Mouse (Mus musculus) hindbrain, embryonic 12.5 days (tissue): ENCODE data around the gene Gm5108. TPM values are rescaled to one million over a fixed set of nuclear protein-coding genes. Genes with fewer than 3 reads are reported as not detected.
A peak's percentile ranks its signal among the peaks of the same experiment; 100 is the strongest.

Experiments
- ATAC-seq: fragments of 200-750 bp; cut with Nextera tagmentation; 2 replicates; pipeline ENCODE4 v1.8.0; 2017; ENCODE audit warnings: moderate TSS enrichment; ENCODE audit not compliant: low FRiP score
- H3K27ac ChIP-seq: fragments of 300-500 bp; sonication (generic); 2 replicates; pipeline ENCODE4 v1.5.1; 2016; ENCODE audit warnings: mild to moderate bottlenecking
- H3K27me3 ChIP-seq: fragments of 300-500 bp; sonication (generic); 2 replicates; pipeline ENCODE4 v1.6.1; 2016; ENCODE audit warnings: mild to moderate bottlenecking
- H3K36me3 ChIP-seq: fragments of 300-500 bp; sonication (generic); 2 replicates; pipeline ENCODE4 v1.6.1; 2016; ENCODE audit warnings: mild to moderate bottlenecking
- H3K4me1 ChIP-seq: fragments of 300-500 bp; sonication (generic); 2 replicates; pipeline ENCODE4 v1.6.1; 2016
- H3K4me2 ChIP-seq: fragments of 300-500 bp; sonication (generic); replicated peaks from 2 replicates; pipeline ENCODE4 v1.6.1; 2016; ENCODE audit warnings: mild to moderate bottlenecking
- H3K4me3 ChIP-seq: fragments of 300-500 bp; sonication (generic); 2 replicates; pipeline ENCODE4 v1.5.1; 2016; ENCODE audit warnings: mild to moderate bottlenecking
- H3K9ac ChIP-seq: fragments of 300-500 bp; sonication (generic); 2 replicates; pipeline ENCODE4 v1.6.1; 2016; ENCODE audit warnings: mild to moderate bottlenecking, moderate library complexity
- H3K9me3 ChIP-seq: fragments of 300-500 bp; sonication (generic); replicated peaks from 2 replicates; pipeline ENCODE4 v1.6.1; 2016; ENCODE audit warnings: mild to moderate bottlenecking
- WGBS: fragments of 180-500 bp; shearing (Covaris S2); methylation state at CpG from one replicate; pipeline ENCODE4 v1.1.7; 2016; 5-methylcytosine and 5-hydroxymethylcytosine counted together
- polyA plus RNA-seq: library from polyadenylated mRNA; unstranded; fragments of >200 nt; fragmentation: Nextera tagmentation; extraction: Ambion mirVana; gene quantifications from 2 replicates; pipeline ENCODE4 v1.2.1, GENCODE M21; 2016

The Gm5108 gene
- polyA plus RNA-seq, 1 experiment from 2014 or later = not detected

DNA sequence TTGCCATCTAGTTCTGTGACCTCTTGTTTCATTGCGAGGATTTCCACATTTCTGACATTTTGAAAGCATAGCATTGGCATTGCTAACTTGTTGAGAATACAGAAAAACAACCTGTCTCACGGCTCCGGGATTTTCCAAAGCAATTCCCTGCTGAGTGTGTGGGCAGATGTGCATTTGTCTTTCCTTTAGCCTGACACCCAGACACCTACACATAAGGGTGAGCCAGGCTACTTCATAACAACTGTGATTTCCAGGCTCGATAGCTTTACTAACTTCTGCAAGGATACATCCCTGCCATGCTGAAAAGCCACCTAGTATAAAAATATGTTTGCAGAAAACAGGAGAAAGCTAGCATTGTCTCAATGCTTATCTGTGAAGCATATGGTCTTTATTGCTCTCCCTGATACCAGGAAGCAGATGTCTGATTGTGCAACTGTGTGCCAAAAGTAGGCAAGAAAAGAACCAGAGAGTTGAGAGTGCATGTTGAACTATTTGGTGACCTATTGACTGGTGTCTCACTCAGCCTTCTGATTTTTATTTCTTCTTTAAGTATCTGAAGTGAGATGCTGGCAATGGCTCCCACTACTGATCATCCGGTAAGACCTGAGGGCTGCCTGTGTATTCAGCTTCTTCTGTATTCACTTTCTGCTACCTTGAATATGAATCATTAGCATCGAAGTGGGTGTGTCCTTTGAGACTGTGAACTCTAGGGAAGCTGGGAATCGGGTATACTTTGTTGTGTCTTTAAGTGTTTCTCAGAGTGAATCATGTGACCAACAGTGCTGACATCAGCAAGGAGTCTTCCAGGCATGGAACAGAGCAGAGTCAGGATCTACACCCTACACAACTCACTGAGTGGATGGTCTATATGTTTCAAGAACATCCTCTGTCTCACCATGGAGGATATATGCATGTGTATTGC lies 20.5 kb downstream of the Gm5108 start:
- H3K36me3 ChIP-seq = no peaks in the 10 kb centered on the region
- H3K9me3 ChIP-seq = no peaks in the 10 kb centered on the region
- H3K4me2 ChIP-seq = no peak overlapping the region
- no peak for ATAC-seq
- no peaks in the 10 kb centered on the region for H3K27me3 ChIP-seq
- 82% methylated on average over 7 of the region's 7 CpGs for WGBS
- no peak overlapping the region for H3K9ac ChIP-seq
- H3K27ac ChIP-seq = no peak overlapping the region
- H3K4me1 ChIP-seq = no peaks in the 10 kb centered on the region
- no peak overlapping the region for H3K4me3 ChIP-seq

DNA sequence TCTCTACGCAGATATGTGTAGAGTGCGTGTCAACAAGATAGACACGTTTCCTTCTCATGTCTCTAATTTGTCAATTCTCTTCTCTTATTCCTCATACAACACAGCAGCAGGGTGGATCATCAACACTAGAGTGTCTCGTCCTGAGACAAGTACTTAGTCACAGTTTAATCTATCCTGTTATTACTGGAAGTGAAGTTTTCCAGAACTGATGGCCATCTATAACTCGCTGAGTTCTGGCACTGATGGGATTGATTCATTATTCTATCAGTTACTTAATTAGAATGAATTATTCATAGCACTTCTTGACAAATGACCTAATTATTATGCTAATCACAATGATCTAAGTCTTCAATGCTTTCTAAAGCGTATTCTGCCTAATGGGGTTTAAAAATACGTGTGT lies 28.1 kb downstream of the Gm5108 start:
- Histone ChIP-seq H3K4me3 (no peak overlapping the region), H3K36me3 (no peaks in the 10 kb centered on the region), H3K4me2 (no peak overlapping the region), H3K27me3 (no peaks in the 10 kb centered on the region), H3K9me3 (no peaks in the 10 kb centered on the region), H3K9ac (no peak overlapping the region), H3K4me1 (no peaks in the 10 kb centered on the region), H3K27ac (no peak overlapping the region)
- peak; percentile 73 for ATAC-seq
- WGBS = 53% methylated on average over 7 of the region's 7 CpGs

DNA sequence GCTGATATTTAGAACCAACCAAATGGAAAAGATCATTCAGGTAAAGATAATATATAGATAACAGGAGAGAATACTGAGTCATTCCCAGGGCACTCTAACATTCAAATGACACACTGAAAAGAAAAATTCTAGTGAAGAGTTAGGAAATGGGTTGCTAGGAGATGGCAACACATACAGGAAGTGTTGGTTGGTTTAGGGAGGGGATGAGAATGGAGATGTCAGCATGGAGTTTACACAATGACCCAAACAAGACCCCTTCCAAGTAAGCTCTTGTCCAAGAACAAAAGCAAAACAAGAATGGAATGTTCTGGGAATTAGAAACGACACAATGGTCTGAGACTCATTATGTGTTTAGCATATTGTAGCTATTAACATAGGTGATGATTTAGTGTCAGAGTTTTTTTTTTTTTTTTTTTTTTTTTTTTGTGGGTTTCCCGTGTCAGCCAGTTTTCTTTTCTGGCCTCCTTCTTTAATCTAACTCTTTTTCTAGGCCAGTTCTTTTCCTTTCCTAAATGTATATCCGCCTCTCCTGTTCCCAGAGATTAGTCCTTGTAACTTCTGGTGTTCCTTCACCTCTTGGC lies 40.6 kb downstream of the Gm5108 start:
- H3K9ac ChIP-seq = no peak overlapping the region
- H3K4me1 ChIP-seq = no peaks in the 10 kb centered on the region
- H3K36me3 ChIP-seq = no peaks in the 10 kb centered on the region
- ATAC-seq = no peak
- H3K4me3 ChIP-seq = no peak overlapping the region
- no peak overlapping the region for H3K27ac ChIP-seq
- 30% methylated on average over 3 of the region's 3 CpGs for WGBS
- H3K27me3 ChIP-seq = no peaks in the 10 kb centered on the region
- no peak overlapping the region for H3K4me2 ChIP-seq
- no peaks in the 10 kb centered on the region for H3K9me3 ChIP-seq

DNA sequence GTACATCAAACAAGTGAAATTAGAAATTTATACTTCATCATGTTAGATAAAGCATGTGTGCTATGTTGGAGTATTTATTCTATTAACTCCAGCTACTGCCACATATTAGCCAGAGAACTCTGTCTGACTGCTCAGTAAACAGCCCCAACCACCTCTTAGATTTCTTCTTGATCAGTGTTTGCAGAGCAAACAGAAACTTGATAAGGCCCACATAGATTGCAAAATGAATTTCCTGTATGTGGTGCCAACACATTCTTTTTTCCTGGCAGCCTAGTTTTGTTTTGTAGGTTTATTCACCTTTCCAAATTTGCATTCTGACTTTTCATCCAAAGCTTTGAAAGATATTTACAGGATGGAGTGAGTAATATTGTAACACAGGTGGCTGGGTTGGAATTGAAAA lies 49.0 kb downstream of the Gm5108 start:
- ATAC-seq = no peak
- Histone ChIP-seq H3K4me2 (no peak overlapping the region), H3K27ac (no peak overlapping the region), H3K4me3 (no peak overlapping the region), H3K27me3 (no peaks in the 10 kb centered on the region), H3K9me3 (0 out of 2 replicates have a peak, but pooled peaks cover 3% of the 10 kb centered on the region), H3K4me1 (no peaks in the 10 kb centered on the region), H3K9ac (no peak overlapping the region), H3K36me3 (no peaks in the 10 kb centered on the region)

DNA sequence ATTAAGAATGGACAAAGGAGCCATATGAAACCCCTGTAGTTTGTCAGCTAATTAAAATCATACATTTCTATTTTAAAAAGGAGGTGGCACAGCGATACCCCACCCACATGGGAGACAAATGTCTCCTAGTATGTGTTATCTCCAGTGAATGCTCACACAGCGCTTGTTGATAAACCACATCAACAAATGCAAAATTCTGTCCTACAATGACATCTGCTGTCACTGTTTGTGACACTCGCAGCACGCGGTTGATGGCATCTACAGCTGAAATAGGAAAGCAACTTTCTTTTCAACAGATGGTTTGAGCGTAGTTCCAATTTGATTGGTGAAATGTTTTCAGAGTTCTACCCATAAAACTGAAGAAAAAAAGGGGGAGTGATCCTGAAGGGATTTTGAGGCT lies 61.1 kb downstream of the Gm5108 start:
- Histone ChIP-seq H3K4me1 (no peaks in the 10 kb centered on the region), H3K36me3 (no peaks in the 10 kb centered on the region), H3K27ac (no peak overlapping the region), H3K9ac (no peak overlapping the region), H3K9me3 (no peaks in the 10 kb centered on the region; the same call in 1 of the 2 replicates), H3K4me3 (no peak overlapping the region), H3K4me2 (no peak overlapping the region), H3K27me3 (no peaks in the 10 kb centered on the region)
- no peak for ATAC-seq
- WGBS = 93% methylated on average over 6 of the region's 6 CpGs

DNA sequence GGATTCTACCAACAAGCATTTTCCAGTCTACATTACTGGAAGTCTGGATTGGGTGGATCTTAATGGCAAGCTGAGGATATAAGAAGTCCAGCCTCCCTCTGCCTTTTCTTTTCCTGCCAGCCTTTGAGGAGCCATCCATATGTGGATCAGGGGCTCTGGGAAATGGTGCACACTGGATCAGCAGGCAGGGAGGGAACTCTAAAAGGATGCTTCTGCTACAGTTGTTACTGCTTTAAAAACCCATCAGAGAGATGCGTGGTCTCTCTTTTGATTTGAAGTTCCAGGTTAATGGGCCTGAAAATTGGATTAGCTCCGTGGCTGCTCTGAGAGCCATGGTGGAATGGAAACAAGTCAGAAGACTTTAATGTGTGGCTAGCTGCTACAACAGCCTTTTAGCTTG lies 62.4 kb downstream of the Gm5108 start:
- H3K4me1 ChIP-seq = no peaks in the 10 kb centered on the region
- no peak overlapping the region for H3K9ac ChIP-seq
- H3K27ac ChIP-seq = no peak overlapping the region
- WGBS = 29% methylated on average over 2 of the region's 2 CpGs
- H3K4me3 ChIP-seq = no peak overlapping the region
- H3K4me2 ChIP-seq = no peak overlapping the region
- ATAC-seq = no peak
- H3K27me3 ChIP-seq = no peaks in the 10 kb centered on the region
- no peaks in the 10 kb centered on the region; the same call in 1 of the 2 replicates for H3K9me3 ChIP-seq
- H3K36me3 ChIP-seq = no peaks in the 10 kb centered on the region

DNA sequence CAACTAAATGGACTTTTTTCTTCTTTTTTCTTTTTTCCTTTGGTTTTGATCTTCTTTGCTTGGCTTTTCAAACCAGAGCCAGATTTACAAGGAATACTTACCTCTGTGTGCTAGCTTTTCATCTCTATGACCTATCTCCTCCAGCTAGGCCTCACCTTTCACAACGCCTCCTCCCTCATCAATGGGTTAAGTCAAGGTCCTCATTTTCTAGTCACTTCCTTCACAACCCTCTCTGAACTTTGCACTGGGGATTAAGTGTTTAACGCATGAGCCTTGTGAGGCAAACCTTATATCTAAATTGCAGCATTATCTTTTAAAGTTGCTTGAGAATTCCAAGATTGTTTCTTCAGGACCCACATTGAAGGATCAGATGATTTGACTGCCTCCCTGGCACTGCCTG lies 63.0 kb downstream of the Gm5108 start:
- Histone ChIP-seq H3K9ac (no peak overlapping the region), H3K4me2 (no peak overlapping the region), H3K27ac (no peak overlapping the region), H3K4me1 (no peaks in the 10 kb centered on the region), H3K36me3 (no peaks in the 10 kb centered on the region), H3K9me3 (no peaks in the 10 kb centered on the region; the same call in 1 of the 2 replicates), H3K4me3 (no peak overlapping the region), H3K27me3 (no peaks in the 10 kb centered on the region)
- no peak for ATAC-seq
- WGBS = 73% methylated on average over 2 of the region's 2 CpGs

DNA sequence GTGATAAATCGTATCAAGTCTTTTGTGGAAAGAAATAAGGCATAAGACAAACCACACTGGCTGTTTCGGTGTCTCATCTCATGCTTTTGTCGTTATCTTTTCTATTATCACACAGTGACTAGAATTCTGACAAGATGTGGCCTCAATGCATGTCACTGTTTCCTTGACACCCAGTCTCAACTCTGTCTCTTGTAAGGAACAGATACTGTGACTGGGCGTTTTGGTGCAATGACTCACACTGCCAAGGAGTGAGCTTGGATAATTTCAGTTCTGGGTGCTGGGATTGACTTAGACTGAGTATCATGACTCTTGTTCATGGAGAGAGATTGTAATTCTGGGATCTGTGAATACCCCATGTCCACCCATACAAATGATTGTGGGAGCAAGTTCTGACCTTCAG lies 65.6 kb downstream of the Gm5108 start:
- WGBS = 77% methylated on average over 4 of the region's 4 CpGs
- ATAC-seq = no peak
- H3K27ac ChIP-seq = no peak overlapping the region

DNA sequence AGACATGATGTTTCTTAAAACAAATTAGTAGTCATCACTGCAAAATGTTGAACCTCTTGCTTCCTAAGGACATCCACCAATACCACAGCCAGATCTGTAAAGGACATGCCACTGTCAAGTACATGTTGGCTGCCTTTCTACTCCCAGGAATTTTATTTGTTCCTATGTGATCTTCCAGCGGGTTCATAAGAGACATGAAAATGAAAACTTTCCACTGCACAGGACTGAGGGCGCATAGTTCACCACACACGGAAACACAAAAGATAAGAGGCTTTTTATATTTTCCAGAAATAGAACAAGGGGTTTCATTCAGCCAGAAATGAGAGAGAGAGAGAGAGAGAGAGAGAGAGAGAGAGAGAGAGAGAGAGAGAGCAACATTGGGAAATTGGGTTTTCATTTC lies 70.1 kb downstream of the Gm5108 start:
- no peaks in the 10 kb centered on the region for H3K27me3 ChIP-seq
- no peaks in the 10 kb centered on the region for H3K4me1 ChIP-seq
- H3K9me3 ChIP-seq = no peaks in the 10 kb centered on the region
- no peaks in the 10 kb centered on the region for H3K36me3 ChIP-seq
- H3K27ac ChIP-seq = no peak overlapping the region
- H3K9ac ChIP-seq = no peak overlapping the region
- WGBS = 79% methylated on average over 3 of the region's 3 CpGs
- no peak overlapping the region for H3K4me2 ChIP-seq
- no peak overlapping the region for H3K4me3 ChIP-seq
- ATAC-seq = no peak

More for the DNA sequence above, 65.6 kb downstream of the Gm5108 start:
- Histone ChIP-seq H3K4me3 (no peak overlapping the region), H3K4me2 (no peak overlapping the region), H3K36me3 (no peaks in the 10 kb centered on the region), H3K9me3 (no peaks in the 10 kb centered on the region; the same call in 1 of the 2 replicates), H3K4me1 (no peaks in the 10 kb centered on the region), H3K9ac (no peak overlapping the region), H3K27me3 (no peaks in the 10 kb centered on the region)

DNA sequence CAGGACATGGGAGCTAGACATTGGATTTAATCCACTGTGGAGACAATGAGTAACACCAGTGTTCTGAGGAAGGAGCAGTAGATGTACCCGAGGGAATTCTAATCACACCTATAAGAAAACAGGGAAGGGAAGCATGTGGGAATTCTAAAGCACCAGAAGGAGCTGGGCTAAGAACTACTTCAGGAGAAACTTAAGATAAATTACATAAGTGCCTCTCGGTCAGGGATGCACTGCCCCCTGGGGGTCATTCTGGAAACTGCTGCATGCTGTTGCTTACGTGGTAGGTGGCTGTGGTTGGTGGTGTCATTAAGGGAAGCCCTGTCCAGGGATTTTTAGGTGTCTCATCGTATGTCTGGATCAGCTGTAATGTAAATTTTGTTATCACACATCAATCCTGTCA lies 71.1 kb downstream of the Gm5108 start:
- no peak overlapping the region for H3K4me2 ChIP-seq
- H3K27ac ChIP-seq = no peak overlapping the region
- H3K9ac ChIP-seq = no peak overlapping the region
- H3K36me3 ChIP-seq = no peaks in the 10 kb centered on the region
- peak; percentile 40; the same call in 1 of the 2 replicates for ATAC-seq
- H3K4me1 ChIP-seq = no peaks in the 10 kb centered on the region
- no peaks in the 10 kb centered on the region for H3K27me3 ChIP-seq
- H3K9me3 ChIP-seq = no peaks in the 10 kb centered on the region
- H3K4me3 ChIP-seq = no peak overlapping the region
- WGBS = 22% methylated on average over 4 of the region's 4 CpGs

DNA sequence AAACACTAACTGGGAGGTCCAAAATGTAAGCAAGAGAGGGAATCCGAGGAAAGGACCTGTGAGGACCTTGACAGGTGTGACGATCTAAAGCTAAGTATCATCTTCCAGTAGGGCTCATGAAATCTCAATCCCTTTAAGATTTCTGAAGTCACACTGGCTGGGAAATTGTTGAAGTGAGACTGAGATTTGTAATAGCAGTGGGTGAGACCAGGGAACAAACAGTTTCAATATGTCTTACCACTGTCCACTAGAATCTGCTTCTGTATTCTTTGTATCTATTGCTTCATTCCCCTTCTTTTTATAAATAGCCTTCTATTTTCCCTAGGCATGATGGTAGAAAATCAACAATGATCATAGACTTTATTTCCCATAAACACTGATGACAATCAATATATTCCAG lies 79.4 kb downstream of the Gm5108 start:
- Histone ChIP-seq H3K36me3 (no peaks in the 10 kb centered on the region), H3K27me3 (no peaks in the 10 kb centered on the region), H3K4me1 (no peaks in the 10 kb centered on the region), H3K27ac (no peak overlapping the region), H3K4me3 (no peak overlapping the region), H3K4me2 (no peak overlapping the region), H3K9me3 (no peaks in the 10 kb centered on the region), H3K9ac (no peak overlapping the region)
- ATAC-seq = no peak
- 84% methylated on average over 2 of the region's 2 CpGs for WGBS
